Mouse (Mus musculus) myocyte (in vitro differentiated cells): ENCODE data around the gene Gm4858. TPM values are rescaled to one million over a fixed set of nuclear protein-coding genes. Genes with fewer than 3 reads are reported as not detected.
"Not testable (repeated sequence)": the region's sequence is repeated elsewhere in the genome, so short reads cannot be mapped to it uniquely, and the experiment has no call there.

ENCODE experiments used
- H3K27me3 ChIP-seq: one replicate; pipeline ENCODE4 v1.6.1; 2011; ENCODE audit not compliant: control insufficient read depth, insufficient read depth, insufficient read length
- H3K36me3 ChIP-seq: one replicate; pipeline ENCODE4 v1.6.1; 2011; ENCODE audit not compliant: control insufficient read depth, insufficient read depth
- H3K4me2 ChIP-seq: one replicate; pipeline ENCODE4 v1.6.1; 2011; ENCODE audit warnings: low read depth, control low read depth
- H3K4me3 ChIP-seq: one replicate; pipeline ENCODE4 v1.5.1; 2011; ENCODE audit warnings: mild to moderate bottlenecking, control low read depth, moderate library complexity
- H3K79me2 ChIP-seq: one replicate; pipeline ENCODE4 v1.6.1; 2011; ENCODE audit not compliant: control insufficient read depth, insufficient read depth
- H3ac ChIP-seq: one replicate; pipeline ENCODE4 v1.6.1; 2011; ENCODE audit not compliant: control insufficient read depth, insufficient read length
- CEBPB ChIP-seq: IDR thresholded peaks from 2 replicates; pipeline ENCODE4 v1.6.1; 2011; ENCODE audit warnings: mild to moderate bottlenecking, moderate library complexity; ENCODE audit not compliant: poor library complexity, insufficient read depth, severe bottlenecking
- E2F4 ChIP-seq: IDR thresholded peaks from one replicate; pipeline ENCODE4 v1.6.1; 2011; ENCODE audit warnings: mild to moderate bottlenecking, control low read depth, moderate library complexity; ENCODE audit not compliant: insufficient read depth
- MAX ChIP-seq: IDR thresholded peaks from one replicate; pipeline ENCODE4 v1.6.1; 2011; ENCODE audit warnings: low read depth, mild to moderate bottlenecking, control low read depth
- MYOD1 ChIP-seq, 3 experiments: IDR thresholded peaks; one replicate each; pipeline ENCODE4 v1.6.1; 2011; ENCODE audit warnings: control low read depth in 2 of 3, low read depth in 2 of 3, mild to moderate bottlenecking in 2 of 3, moderate library complexity in 1 of 3; ENCODE audit not compliant: insufficient read length in 2 of 3, control insufficient read depth in 1 of 3
- MYOG ChIP-seq, 3 experiments: IDR thresholded peaks; one replicate each; pipeline ENCODE4 v1.6.1; 2011; ENCODE audit warnings: control low read depth in 2 of 3, low read depth in 2 of 3, mild to moderate bottlenecking in 2 of 3; ENCODE audit not compliant: insufficient read length in 2 of 3, control insufficient read depth in 1 of 3, insufficient read depth in 1 of 3
- POLR2A ChIP-seq: IDR thresholded peaks from one replicate; pipeline ENCODE4 v1.6.1; 2011; ENCODE audit warnings: low read depth, mild to moderate bottlenecking, control low read depth, moderate library complexity; ENCODE audit not compliant: insufficient read length
- POLR2AphosphoS2 ChIP-seq: IDR thresholded peaks from one replicate; pipeline ENCODE4 v1.6.1; 2011; ENCODE audit warnings: low read depth, control low read depth; ENCODE audit not compliant: insufficient read length
- REST ChIP-seq: IDR thresholded peaks from one replicate; pipeline ENCODE4 v1.6.1; 2011; ENCODE audit warnings: mild to moderate bottlenecking, control low read depth, moderate library complexity; ENCODE audit not compliant: insufficient read depth, insufficient read length
- SRF ChIP-seq: IDR thresholded peaks from one replicate; pipeline ENCODE4 v1.6.1; 2011; ENCODE audit warnings: low read depth; ENCODE audit not compliant: control insufficient read depth, insufficient read length
- TCF12 ChIP-seq: IDR thresholded peaks from one replicate; pipeline ENCODE4 v1.6.1; 2011; ENCODE audit warnings: mild to moderate bottlenecking, control low read depth; ENCODE audit not compliant: poor library complexity, insufficient read depth, severe bottlenecking
- TCF3 ChIP-seq: IDR thresholded peaks from one replicate; pipeline ENCODE4 v1.6.1; 2011; ENCODE audit warnings: low read depth, control low read depth; ENCODE audit not compliant: insufficient read length
- USF1 ChIP-seq: IDR thresholded peaks from one replicate; pipeline ENCODE4 v1.6.1; 2011; ENCODE audit warnings: low read depth, mild to moderate bottlenecking, control low read depth, moderate library complexity
- polyA plus RNA-seq: library from polyadenylated mRNA; unstranded; fragments of >200 nt; fragmentation: generic; extraction: Trizol; gene quantifications from one replicate; pipeline ENCODE4 v1.2.1, GENCODE M21; 2012; ENCODE audit warnings: missing spikeins

The Gm4858 gene
- polyA plus RNA-seq, 1 experiment, result not detected

DNA sequence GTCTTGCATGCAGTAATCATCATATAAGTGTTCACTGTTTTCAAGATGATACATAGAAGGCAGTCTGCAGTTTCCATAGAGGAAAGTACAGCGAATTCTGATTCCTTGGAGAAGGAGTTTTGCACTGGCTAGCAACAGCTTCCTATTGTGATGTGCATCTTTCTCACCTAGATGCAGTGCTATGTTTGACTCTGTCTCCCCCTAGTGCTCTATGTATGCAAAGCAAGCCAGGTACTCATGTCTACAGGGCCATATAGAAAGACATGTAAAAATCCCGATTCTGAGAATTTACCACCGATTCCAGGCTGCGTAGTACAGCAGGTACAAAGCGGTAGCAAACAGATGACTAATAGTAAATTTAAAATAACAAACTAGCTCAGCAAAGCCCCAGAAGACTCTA is 37.2 kb upstream of the Gm4858 start:
- Histone ChIP-seq H3K36me3 (no peaks in the 10 kb centered on the region), H3K4me3 (no peak overlapping the region), H3K79me2 (no peaks in the 10 kb centered on the region), H3K4me2 (no peak overlapping the region), H3ac (no peak overlapping the region), H3K27me3 (no peaks in the 10 kb centered on the region)
- no peak for TF ChIP-seq REST
- TF ChIP-seq CEBPB, result no peak
- no peak for TF ChIP-seq E2F4
- TF ChIP-seq MAX, result no peak
- TF ChIP-seq USF1, result no peak
- no peak for TF ChIP-seq MYOD1 (IDR thresholded peaks at IDR 0.05; ENCODE audit: control insufficient read depth in 1 of 3, insufficient read length in 2 of 3, low read depth in 2 of 3)
- no peak for TF ChIP-seq SRF
- TF ChIP-seq POLR2A, result no peak
- no peak for TF ChIP-seq TCF12
- no peak for TF ChIP-seq TCF3
- TF ChIP-seq POLR2AphosphoS2, result no peak
- TF ChIP-seq MYOG (IDR thresholded peaks at IDR 0.05; ENCODE audit: control insufficient read depth in 1 of 3, insufficient read depth in 1 of 3, insufficient read length in 2 of 3, low read depth in 2 of 3), result no peak

DNA sequence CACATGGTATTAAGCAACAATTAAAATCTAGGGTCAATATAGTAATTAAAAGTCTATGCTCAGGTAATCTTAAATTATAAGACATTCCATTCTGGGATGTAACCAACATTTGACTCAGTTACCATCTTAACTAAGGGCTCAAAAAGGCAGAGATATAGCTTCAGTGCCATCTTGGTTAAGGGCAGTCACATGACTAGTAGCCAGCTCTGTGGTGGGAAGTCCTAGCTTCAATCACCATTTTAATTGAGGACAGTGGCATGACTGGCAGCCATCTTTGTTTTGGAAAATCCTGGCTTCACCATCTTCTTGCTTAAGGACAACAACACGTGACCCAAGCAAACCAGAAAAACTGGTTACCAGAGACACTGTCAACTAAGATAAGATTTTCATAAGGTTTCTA is 18.4 kb upstream of the Gm4858 start:
- Histone ChIP-seq H3K79me2 (no peaks in the 10 kb centered on the region), H3K27me3 (no peaks in the 10 kb centered on the region), H3K36me3 (no peaks in the 10 kb centered on the region), H3ac (no peak overlapping the region), H3K4me2 (no peak overlapping the region), H3K4me3 (no peak overlapping the region)
- TF ChIP-seq MAX, result no peak
- TF ChIP-seq MYOG (IDR thresholded peaks at IDR 0.05; ENCODE audit: control insufficient read depth in 1 of 3, insufficient read depth in 1 of 3, insufficient read length in 2 of 3, low read depth in 2 of 3), result no peak
- no peak for TF ChIP-seq TCF3
- TF ChIP-seq POLR2AphosphoS2, result no peak
- TF ChIP-seq TCF12, result no peak
- TF ChIP-seq SRF, result no peak
- TF ChIP-seq CEBPB, result no peak
- no peak for TF ChIP-seq MYOD1 (IDR thresholded peaks at IDR 0.05; ENCODE audit: control insufficient read depth in 1 of 3, insufficient read length in 2 of 3, low read depth in 2 of 3)
- TF ChIP-seq E2F4, result no peak
- no peak for TF ChIP-seq POLR2A
- TF ChIP-seq REST, result no peak
- TF ChIP-seq USF1, result no peak

DNA sequence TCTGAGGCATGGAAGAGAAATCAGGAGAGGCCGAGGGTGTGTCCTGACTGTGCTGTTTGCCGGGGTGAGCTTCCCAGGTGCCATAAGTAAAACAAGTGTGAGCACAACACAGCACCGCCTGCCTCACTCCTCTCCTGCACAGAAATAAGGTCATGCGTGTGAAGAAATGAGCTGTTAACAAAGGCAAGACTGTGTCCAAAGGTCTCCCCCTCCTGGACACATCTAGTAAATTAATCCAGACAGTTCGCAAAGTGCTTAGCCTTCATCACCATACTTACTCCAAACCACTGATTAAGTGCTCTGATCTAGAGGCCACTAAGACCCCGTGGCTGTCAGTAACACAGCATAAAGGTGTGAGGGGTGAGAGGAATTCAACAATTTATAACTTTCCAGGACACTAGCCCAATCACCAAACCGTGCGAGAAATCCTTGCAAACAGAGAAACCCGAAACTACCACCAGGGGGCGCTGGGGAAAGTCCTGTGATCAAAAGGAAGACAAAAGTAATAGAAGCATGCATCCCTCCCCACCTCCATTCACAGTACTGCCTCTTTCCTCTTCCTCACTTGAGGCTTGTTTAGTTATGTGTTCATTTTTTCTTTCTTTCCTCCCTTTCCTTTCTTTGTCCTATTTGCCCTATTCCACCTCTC is 15.7 kb upstream of the Gm4858 start:
- H3K4me2 ChIP-seq, result no peak overlapping the region
- no peaks in the 10 kb centered on the region for H3K27me3 ChIP-seq
- TF ChIP-seq MAX (no peak), SRF (no peak)
- H3K79me2 ChIP-seq, result no peaks in the 10 kb centered on the region
- H3K4me3 ChIP-seq, result no peak overlapping the region
- no peaks in the 10 kb centered on the region for H3K36me3 ChIP-seq
- no peak overlapping the region for H3ac ChIP-seq

DNA sequence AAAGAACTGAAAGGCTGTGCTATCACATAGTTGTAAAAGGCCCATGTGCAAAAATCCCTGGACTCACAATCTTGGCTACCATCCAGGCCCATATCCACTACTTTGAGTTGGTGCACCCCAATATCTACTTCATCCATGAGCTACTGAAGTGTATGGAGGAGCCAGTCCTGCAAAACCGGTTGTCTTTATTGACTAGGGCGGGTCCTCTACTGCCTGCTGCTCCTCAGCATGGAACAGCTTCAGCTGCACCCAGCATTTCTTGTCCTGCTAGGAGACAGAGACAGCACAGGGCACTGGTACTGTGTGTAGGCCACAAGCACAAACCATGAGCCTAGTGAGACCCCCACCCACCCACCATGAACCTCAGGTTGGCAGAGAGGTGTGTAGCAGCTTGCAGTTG is 18.0 kb downstream of the Gm4858 start:
- Histone ChIP-seq H3K79me2 (no peaks in the 10 kb centered on the region), H3K4me2 (no peak overlapping the region), H3ac (no peak overlapping the region), H3K27me3 (no peaks in the 10 kb centered on the region), H3K4me3 (no peak overlapping the region), H3K36me3 (no peaks in the 10 kb centered on the region)
- TF ChIP-seq MYOG (IDR thresholded peaks at IDR 0.05; ENCODE audit: control insufficient read depth in 1 of 3, insufficient read depth in 1 of 3, insufficient read length in 2 of 3, low read depth in 2 of 3) (no peak), POLR2AphosphoS2 (no peak), REST (no peak), POLR2A (no peak), CEBPB (no peak), TCF12 (no peak), USF1 (no peak), MAX (no peak), SRF (no peak), E2F4 (no peak), TCF3 (no peak), MYOD1 (IDR thresholded peaks at IDR 0.05; ENCODE audit: control insufficient read depth in 1 of 3, insufficient read length in 2 of 3, low read depth in 2 of 3) (no peak)

DNA sequence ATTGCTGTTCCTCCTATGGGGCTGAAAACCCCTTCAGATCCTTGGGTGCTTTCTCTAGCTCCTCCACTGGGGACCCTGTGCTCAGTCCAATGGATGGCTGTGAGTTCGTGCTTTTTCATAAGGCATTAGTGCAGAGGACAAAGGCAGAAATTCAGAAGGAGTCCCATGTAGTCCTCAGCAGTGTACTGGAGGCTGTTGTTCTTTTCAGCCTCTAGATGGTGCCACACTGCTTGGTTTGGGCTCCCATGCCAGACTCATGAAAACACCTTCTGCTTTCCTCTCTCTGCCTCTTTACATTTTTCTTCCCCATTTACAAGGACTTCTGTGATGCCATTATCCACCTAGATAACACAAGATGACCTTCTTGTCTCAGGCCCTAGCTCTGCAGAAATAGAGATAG is 25.0 kb downstream of the Gm4858 start:
- H3K4me3 ChIP-seq, H3ac ChIP-seq, H3K79me2 ChIP-seq, H3K4me2 ChIP-seq, H3K27me3 ChIP-seq, H3K36me3 ChIP-seq: not testable (repeated sequence)
